Mouse (Mus musculus) embryonic fibroblast, embryonic 13.5 days (primary cell): ENCODE data around the gene Vmn1r201. TPM values are rescaled to one million over a fixed set of nuclear protein-coding genes. Genes with fewer than 3 reads are reported as not detected.

Experiments
- H3K27ac ChIP-seq: 2 replicates; pipeline ENCODE4 v1.5.1; 2012; ENCODE audit warnings: low read length, control low read depth, inconsistent platforms; ENCODE audit not compliant: insufficient read depth
- H3K4me1 ChIP-seq: 2 replicates; pipeline ENCODE4 v1.6.1; 2011; ENCODE audit warnings: low read length; ENCODE audit not compliant: control insufficient read depth, insufficient read depth
- H3K4me3 ChIP-seq: 2 replicates; pipeline ENCODE4 v1.5.1; 2011; ENCODE audit warnings: mild to moderate bottlenecking, control low read depth, low read length; ENCODE audit not compliant: insufficient read depth
- CTCF ChIP-seq: IDR thresholded peaks from 2 replicates; pipeline ENCODE4 v1.5.1; 2011; ENCODE audit warnings: mild to moderate bottlenecking, control low read depth, low read length, moderate library complexity, borderline replicate concordance; ENCODE audit not compliant: insufficient read depth
- POLR2A ChIP-seq: IDR thresholded peaks from 2 replicates; pipeline ENCODE4 v1.6.1; 2011; ENCODE audit warnings: low read depth, mild to moderate bottlenecking, control low read depth, low read length, moderate library complexity
- polyA plus RNA-seq: library from polyadenylated mRNA; stranded (reverse); fragments of >200 nt; gene quantifications from 2 replicates; pipeline ENCODE4 v1.2.4, GENCODE M21; 2011; ENCODE audit warnings: low read depth; ENCODE audit not compliant: missing spikeins, insufficient read length

Gene Vmn1r201
- polyA plus RNA-seq: not detected in 2 replicates

DNA sequence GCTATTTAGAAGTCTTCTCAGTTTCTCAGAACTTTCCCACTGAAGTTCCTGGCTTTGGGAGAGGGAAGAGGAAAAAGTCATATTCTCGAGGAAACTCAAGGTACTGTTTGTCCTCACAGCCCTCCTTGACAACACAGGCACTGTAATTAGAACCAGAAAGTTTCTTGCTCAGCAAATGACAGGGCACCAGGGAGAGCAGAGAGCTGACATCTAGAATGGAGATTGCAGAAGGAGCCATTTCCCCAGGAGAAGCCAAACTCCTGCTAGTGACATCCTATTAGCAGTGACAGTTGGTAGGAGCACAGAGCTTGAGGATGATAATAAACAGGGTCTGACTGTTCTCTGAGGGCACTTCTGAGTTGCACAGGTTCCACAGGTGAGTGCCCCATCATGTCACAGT, at the start of gene Vmn1r201:
Vmn1r201 (plus strand) TSS at position 301 of the 400 bp plus-strand sequence.
- TF ChIP-seq POLR2A (no peak), CTCF (no peak)
- Histone ChIP-seq H3K27ac (no peak within 1 kb of the TSS), H3K4me1 (no peaks in the 10 kb centered on the region), H3K4me3 (no peak within 1 kb of the TSS)

DNA sequence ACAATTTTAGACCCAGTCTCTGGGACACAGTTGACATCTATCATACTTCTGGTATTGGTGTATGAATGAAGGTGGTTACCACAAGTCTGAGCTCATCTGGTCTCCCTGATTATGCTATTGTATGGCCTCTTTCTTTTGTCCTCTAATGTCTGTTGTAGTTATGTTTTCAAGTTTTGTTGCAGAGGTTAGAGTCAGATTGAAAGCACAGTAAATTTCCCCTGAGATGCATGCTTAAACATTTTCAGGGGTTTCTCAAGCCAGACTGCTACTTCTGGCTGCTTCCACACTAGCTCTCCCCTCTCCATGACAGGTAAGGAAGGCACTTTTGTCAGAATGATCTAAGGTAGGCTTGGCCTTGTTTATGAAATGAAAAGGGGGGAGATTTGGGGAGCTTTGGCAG, 16.6 kb upstream of the Vmn1r201 start:
- H3K4me3 ChIP-seq: no peak overlapping the region
- H3K27ac ChIP-seq: no peak overlapping the region
- TF ChIP-seq CTCF (no peak), POLR2A (no peak)
- H3K4me1 ChIP-seq: no peaks in the 10 kb centered on the region

DNA sequence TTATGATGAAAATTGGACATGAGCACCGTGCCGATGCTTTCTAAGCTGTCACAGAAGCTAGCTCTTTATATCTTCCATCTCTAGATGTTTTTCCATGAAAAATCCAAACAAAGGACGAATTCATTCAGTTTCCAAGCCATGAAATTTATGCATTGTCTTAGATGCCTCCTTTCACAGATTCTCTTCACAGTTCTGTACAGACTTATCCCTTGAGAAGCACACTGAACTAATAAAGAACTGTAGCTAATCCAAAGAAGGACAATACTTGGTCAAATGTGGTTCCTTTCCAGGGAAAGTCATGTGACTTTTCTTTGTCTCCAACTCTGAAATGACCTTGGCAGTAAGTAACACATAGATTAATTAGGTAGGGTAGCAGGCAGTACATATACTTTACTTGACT, 30.7 kb downstream of the Vmn1r201 start:
- H3K4me1 ChIP-seq: no peaks in the 10 kb centered on the region

DNA sequence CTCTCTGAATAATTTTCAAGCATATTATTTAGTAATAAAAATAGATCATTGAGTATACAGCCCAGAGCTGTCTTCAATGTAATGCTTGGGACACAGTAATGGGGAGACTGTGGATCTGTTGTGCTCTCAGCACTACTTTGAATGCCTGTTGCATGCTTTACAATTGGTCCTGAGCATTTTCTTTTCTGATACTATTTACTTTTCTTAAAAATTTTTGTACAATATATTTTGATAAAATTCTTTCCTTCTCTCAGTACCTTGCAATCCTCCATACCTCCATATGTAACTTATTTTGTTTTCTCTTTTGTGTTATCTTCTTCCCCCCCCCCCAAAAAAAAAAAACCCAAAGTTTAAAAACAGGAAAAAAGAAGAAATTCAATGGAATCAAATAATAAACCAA, 33.6 kb downstream of the Vmn1r201 start, which contains the start of gene Vmn1r202:
Vmn1r202 (minus strand) TSS at position 101 of the 400 bp plus-strand sequence.
- H3K4me1 ChIP-seq: no peaks in the 10 kb centered on the region
- H3K27ac ChIP-seq: no peak within 1 kb of the TSS
- no peak within 1 kb of the TSS for H3K4me3 ChIP-seq
- TF ChIP-seq POLR2A: no peak
- TF ChIP-seq CTCF: no peak

More for the DNA sequence above, 30.7 kb downstream of the Vmn1r201 start:
- TF ChIP-seq CTCF (no peak), POLR2A (no peak)
- Histone ChIP-seq H3K27ac (no peak overlapping the region), H3K4me3 (no peak overlapping the region)

DNA sequence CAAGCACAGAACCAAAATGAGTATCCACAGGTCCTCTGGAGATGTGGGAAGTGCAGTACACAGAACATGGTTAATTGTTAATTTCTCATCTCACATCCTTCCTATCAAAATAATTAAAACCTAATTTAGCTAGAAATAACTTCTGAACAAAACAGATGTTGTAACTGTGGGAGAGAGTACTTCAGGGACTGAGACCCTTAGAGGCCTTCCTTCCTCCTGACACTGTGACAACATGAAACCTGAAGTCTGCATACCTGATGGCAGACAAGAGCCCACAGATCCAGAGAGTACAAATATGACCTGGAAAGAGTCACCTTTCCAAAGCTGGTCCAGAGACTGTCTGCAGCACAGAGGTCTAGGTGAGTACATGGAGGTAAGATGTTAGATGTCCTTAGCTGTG, 46.1 kb downstream of the Vmn1r201 start, which contains the start of gene Vmn1r203:
Vmn1r203 (plus strand) TSS at position 301 of the 400 bp plus-strand sequence.
- no peak for TF ChIP-seq CTCF
- TF ChIP-seq POLR2A: no peak
- no peaks in the 10 kb centered on the region for H3K4me1 ChIP-seq
- H3K4me3 ChIP-seq: no peak within 1 kb of the TSS
- no peak within 1 kb of the TSS for H3K27ac ChIP-seq

Other genes with a start within 250 kb of the Vmn1r201 start
- gene Vmn1r193, start 248.8 kb upstream of the Vmn1r201 start, polyA plus RNA-seq: not detected in 2 replicates
- gene Vmn1r194, start 227.7 kb upstream of the Vmn1r201 start, polyA plus RNA-seq: not detected in 2 replicates
- not detected in 2 replicates for gene Vmn1r195, start 201.4 kb upstream of the Vmn1r201 start, polyA plus RNA-seq
- gene Vmn1r196, start 182.0 kb upstream of the Vmn1r201 start, polyA plus RNA-seq: not detected in 2 replicates
- not detected in 2 replicates for gene Vmn1r197, start 147.3 kb upstream of the Vmn1r201 start, polyA plus RNA-seq
- gene Vmn1r198, start 121.6 kb upstream of the Vmn1r201 start, polyA plus RNA-seq: not detected in 2 replicates
- not detected in 2 replicates for gene Vmn1r199, start 92.1 kb upstream of the Vmn1r201 start, polyA plus RNA-seq
- gene Vmn1r200, start 81.5 kb upstream of the Vmn1r201 start, polyA plus RNA-seq: not detected in 2 replicates
- not detected in 2 replicates for gene Vmn1r202, start 33.5 kb downstream of the Vmn1r201 start, polyA plus RNA-seq
- gene Vmn1r203, start 46.2 kb downstream of the Vmn1r201 start, polyA plus RNA-seq: not detected in 2 replicates
- not detected in 2 replicates for gene Vmn1r204, start 81.3 kb downstream of the Vmn1r201 start, polyA plus RNA-seq
- not detected in 2 replicates for gene Vmn1r205, start 121.1 kb downstream of the Vmn1r201 start, polyA plus RNA-seq
- gene Vmn1r206, start 152.3 kb downstream of the Vmn1r201 start, polyA plus RNA-seq: not detected in 2 replicates